Mouse (Mus musculus) brain, embryonic 14.5 days (tissue): ENCODE measurements at regions not wholly inside any gene's neighbourhood (a gene's known extent, or its start where the extent isn't known, plus 50 kb on each side); places are given as distances from the start of the nearest gene placed in this dataset.

ENCODE experiments used
- CTCF ChIP-seq: fragments of 200-500 bp; IDR thresholded peaks from 2 replicates; pipeline ENCODE4 v1.5.1; 2012; ENCODE audit warnings: inconsistent platforms, mild to moderate bottlenecking, moderate library complexity, borderline replicate concordance; ENCODE audit not compliant: insufficient read depth, insufficient read length; ENCODE audit errors: extremely low read depth
- POLR2A ChIP-seq: fragments of 200-500 bp; IDR thresholded peaks from 2 replicates; pipeline ENCODE4 v1.6.1; 2012; ENCODE audit warnings: mild to moderate bottlenecking, inconsistent platforms, borderline replicate concordance; ENCODE audit not compliant: poor library complexity, insufficient read depth, insufficient read length, severe bottlenecking; ENCODE audit errors: extremely low read depth

GRCm38 (mm10) chr4:125200762-125201161 is 73.1 kb upstream of the Zc3h12a start:
- TF ChIP-seq POLR2A: no peak
- no peak for TF ChIP-seq CTCF
